Mouse (Mus musculus): Measurements from ENCODE around the gene Atp6v1b1.

Gene Atp6v1b1

DNA sequence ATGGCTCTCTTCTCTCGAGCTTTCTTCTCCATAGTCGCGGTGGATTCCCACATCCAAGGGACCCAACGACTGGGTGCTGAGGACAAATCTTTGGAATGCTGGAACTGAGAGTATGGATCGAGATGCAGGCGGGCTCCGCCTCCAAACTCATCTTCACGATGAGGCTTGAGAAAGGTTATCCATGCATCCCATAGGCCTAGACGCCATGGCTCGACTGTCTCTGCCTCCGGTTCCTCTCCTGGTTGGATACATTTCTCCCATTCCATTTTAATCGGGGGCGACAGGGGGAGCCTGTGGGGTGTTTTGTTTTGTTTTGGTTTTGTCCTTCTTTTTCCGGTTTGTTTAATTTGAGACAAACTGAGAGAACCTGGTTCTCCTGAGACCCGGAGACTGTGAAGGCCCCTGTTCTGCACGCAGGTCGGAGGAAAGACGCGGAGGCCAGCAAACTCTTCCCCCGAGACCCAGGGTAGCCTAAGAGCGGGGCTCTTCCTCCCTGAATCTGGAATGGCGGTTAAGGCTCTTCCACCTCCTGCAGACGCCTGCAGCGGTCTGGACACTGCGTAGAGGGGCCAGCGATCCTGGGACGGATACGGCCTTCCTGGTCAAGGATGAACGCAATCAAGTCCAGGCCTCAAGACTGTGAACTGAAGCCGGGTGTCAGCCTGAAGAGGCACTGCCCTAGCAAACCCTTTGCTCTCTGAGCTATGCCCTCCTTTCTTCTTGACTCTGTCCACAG is 27.2 kb upstream of the Atp6v1b1 start:
- no peak for DNase-seq

- DNase-seq = no peak
Observed at GRCm38 (mm10) chr6:83717026-83717425, 25.8 kb upstream of the Atp6v1b1 start.

GRCm38 (mm10) chr6:83722526-83722925 is 20.3 kb upstream of the Atp6v1b1 start:
- no peak for DNase-seq

GRCm38 (mm10) chr6:83727178-83727577 is 15.6 kb upstream of the Atp6v1b1 start:
- DNase-seq = no peak

GRCm38 (mm10) chr6:83728488-83728887 is 14.3 kb upstream of the Atp6v1b1 start:
- DNase-seq = peak; percentile 36

DNA sequence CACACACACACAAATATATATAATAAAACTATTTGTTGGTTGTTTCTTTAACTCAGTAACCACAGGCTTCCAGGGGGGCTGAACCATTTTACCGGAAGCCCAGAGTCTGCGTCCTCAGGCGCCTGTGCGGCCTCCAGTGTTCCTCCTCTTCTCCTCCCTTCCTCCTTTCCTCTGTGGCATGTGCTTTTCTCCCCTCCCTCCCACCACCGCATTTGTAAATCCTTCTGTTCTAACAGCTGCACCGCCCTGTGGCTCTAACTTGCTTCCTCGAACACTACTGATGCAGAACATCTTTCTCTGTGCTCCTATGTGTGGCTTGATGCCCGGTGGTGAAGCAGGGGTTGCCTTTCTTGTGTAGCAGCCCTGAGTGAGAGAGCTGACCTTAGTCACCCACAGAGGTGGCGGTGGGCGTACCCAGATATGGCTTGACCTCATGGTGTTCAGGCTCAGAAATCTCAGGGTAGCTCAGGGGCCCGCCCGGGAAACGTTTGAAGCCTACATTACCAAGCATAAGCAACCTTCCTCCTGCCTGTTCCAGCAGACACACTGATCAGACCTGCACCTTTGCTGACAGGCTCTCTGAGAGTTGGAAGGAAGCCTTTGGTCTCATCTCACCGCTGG is 13.3 kb upstream of the Atp6v1b1 start:
- no peak for DNase-seq

GRCm38 (mm10) chr6:83731128-83731527 is 11.7 kb upstream of the Atp6v1b1 start:
- DNase-seq = peak; percentile 81

- DNase-seq = no peak
Observed at GRCm38 (mm10) chr6:83737311-83737710, 5.5 kb upstream of the Atp6v1b1 start.

GRCm38 (mm10) chr6:83738596-83738995 is 4.2 kb upstream of the Atp6v1b1 start:
- DNase-seq = no peak

- DNase-seq = no peak
Observed at GRCm38 (mm10) chr6:83743212-83743611, 422 bp downstream of the Atp6v1b1 start.

DNA sequence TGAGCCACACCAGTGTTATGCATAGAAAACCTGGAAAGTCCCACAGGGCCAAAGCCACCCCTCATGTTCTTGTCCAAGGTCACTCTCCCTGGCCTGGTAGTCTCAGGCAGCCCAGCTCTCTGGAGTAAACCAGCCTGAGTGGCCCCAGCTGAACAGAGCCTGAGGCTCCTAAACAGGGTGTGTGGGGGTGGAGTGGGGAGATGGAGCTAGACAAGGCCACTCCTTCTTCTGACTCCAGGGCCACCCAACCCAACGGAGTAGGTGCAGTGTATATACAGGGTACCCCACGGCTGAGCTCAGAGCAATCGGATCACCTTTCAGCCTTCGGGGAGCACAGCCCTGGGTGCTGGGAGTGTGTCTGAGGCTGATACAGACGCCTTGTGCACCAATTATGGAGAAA is 1.3 kb downstream of the Atp6v1b1 start:
- DNase-seq = no peak

- DNase-seq = no peak
Observed at GRCm38 (mm10) chr6:83744557-83744956, 1.8 kb downstream of the Atp6v1b1 start.

DNA sequence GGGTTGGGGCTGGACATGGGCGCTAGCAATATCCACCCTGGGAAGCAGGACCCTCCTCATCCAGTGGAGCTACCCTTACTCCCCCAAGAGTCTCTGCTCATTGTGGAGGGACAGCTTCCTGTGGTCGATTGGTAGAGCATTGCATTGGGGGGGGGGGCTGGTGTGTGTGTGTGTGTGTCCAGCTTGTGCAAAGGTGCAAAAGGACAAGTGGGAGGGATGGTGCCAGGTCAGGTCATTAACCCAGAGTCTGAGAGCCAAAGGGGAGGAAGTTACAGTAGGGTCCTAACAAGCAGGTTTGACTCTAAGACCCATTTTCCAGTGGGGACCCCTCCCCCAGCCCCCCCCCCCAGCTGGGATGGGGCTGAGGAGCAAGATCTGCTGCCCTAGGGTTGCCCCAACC is 2.7 kb downstream of the Atp6v1b1 start:
- no peak for DNase-seq

GRCm38 (mm10) chr6:83749286-83749685 is 6.5 kb downstream of the Atp6v1b1 start:
- DNase-seq = no peak

DNA sequence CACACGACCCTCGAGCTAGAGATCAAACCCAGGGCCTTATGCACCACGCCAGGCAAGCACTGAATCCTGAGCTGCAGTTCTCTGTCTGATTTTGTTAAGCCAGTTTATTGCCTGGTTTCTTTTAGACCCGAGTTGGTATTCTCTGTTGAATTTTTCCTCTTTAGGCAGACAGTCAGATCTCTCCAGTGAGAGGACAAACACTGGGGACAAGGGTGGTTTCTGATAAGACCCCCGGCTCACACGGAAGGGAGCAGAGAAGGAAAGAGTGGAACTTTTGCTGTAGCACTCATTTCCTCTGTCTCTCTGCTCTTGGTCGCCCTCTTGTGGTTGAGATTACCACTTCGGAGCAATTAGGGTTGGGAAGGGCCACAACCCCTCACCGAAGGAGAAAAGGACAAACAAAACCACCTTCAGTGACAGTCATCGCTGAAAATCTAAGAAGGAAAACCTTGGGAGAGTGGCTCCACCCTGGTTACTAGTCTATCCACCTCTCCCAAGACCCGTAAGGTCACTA is 7.4 kb downstream of the Atp6v1b1 start:
- peak; percentile 80 for DNase-seq

DNA sequence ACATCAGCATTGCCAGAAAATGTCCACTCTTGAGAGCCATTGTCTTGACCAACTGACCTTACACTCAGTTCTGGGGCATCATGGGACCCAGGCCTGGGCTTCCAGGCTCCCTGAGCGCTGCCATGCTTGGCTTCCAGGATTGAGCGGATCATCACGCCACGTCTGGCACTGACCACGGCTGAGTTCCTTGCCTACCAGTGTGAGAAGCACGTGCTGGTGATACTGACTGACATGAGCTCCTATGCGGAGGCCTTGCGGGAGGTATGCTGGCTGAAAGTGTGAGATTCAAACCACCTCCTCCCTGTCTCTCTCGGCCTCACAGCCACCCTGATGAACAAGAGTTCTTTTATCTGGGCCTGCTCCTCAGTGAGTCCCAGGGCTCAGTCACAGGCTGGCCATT is 13.3 kb downstream of the Atp6v1b1 start:
- DNase-seq = no peak

DNA sequence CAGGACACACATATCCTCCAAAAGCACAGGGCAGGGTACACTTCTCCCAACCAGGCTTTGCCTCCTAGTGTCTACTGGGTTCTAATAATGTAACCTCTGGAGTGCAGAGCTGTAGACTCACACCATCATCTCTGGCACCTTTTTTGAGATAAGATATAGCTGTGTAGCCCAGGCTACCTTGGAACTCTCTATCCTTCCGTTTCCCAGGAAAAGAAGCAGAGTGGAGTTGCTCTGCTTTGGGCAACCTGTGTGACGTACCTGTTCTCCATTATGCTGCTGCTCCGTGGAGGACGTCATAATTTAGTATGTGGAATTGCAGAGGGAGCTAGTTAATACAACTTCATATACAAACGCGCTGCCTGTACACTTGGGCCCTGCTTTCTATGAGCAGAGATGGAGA is 19.6 kb downstream of the Atp6v1b1 start, which contains the start of gene Ankrd53:
Gene Ankrd53 (plus strand): TSS at position 301 of the 400 bp plus-strand sequence.
- no peak for DNase-seq

DNA sequence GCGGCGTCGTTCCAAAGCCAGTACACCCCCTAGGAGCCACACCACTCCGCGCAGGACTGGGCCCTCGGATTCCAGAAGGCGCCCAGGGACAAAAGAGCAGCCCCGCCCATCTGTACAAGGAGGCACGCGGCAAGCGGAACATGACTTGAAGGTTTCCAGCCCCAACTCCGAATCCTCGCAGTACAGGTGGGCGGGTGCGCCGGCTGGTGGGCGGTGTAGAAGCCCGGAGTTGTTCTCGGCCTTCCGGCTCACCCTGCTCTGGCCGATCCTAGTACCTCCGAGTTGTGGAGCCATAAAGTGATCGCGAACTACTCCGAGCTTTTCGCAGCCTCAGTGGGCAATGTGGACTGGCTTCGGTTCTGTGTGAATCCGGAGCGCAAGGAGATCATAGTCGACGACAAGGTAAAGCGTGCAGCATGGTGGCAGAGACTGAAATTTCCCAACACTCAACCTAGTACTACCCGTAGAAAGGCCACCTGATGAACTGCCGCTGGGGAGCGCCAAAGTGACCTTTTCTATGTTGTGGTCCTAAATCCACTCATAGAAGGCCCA is 20.2 kb downstream of the Atp6v1b1 start:
- peak; percentile 34 for DNase-seq

- no peak for DNase-seq
Observed at GRCm38 (mm10) chr6:83766982-83767381, 24.2 kb downstream of the Atp6v1b1 start.

DNA sequence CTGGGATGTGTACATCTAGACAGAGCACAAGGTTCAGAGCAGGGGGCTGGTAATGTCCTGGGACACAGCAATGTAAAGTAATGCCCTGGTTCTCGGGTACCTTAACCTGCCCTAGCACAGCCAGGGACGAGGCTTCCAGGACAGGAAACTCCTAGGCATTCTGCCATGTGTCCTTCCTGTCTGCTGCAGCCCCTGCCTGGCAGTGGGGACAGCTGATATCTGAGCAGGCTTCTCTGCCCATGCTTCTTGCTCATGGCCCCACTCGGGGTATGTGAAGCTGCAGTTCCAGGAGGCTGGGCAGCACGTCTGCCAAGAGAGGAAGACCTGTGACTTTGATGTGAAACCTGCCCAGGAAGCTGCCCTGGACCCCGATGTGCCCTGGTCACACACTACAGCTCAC is 25.7 kb downstream of the Atp6v1b1 start:
- peak; percentile 13 for DNase-seq

DNA sequence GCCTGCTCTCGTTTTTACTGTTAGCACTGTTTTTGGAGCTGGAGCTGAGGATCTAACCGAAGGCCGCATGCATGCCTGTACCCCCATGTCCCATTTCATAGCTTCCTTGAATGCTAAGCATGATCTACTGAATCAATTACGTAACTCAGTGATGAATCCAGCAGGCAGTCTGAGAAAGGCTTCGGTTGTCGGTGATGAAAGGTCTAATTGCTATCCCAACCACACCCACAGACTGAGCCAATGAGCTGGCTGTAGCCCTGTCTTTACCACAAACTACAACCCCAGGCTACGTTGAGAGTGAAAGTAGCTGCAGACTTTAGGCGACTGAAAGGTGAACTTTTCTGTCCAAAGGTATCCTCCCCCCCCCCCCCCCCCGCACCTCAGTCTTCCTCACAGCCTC is 31.3 kb downstream of the Atp6v1b1 start:
- no peak for DNase-seq

GRCm38 (mm10) chr6:83774781-83775563 is 32.2 kb downstream of the Atp6v1b1 start:
- DNase-seq = peak; percentile 7

- peak; percentile 91 for DNase-seq
Observed at GRCm38 (mm10) chr6:83775638-83776293, 33.0 kb downstream of the Atp6v1b1 start, which contains the start of gene Tex261. TSS of gene Tex261 (minus strand) at chr6:83775813.

Data from lung, postnatal 14 days (tissue).